Mouse (Mus musculus): ENCODE measurements around the gene Tcp11. TPM values are rescaled to one million over a fixed set of nuclear protein-coding genes. Genes with fewer than 3 reads are reported as not detected.
A peak's percentile ranks its signal among the peaks of the same experiment; 100 is the strongest.

Gene Tcp11
- polyA plus RNA-seq, 1 experiment from 2014 or later = 0.45 TPM

DNA sequence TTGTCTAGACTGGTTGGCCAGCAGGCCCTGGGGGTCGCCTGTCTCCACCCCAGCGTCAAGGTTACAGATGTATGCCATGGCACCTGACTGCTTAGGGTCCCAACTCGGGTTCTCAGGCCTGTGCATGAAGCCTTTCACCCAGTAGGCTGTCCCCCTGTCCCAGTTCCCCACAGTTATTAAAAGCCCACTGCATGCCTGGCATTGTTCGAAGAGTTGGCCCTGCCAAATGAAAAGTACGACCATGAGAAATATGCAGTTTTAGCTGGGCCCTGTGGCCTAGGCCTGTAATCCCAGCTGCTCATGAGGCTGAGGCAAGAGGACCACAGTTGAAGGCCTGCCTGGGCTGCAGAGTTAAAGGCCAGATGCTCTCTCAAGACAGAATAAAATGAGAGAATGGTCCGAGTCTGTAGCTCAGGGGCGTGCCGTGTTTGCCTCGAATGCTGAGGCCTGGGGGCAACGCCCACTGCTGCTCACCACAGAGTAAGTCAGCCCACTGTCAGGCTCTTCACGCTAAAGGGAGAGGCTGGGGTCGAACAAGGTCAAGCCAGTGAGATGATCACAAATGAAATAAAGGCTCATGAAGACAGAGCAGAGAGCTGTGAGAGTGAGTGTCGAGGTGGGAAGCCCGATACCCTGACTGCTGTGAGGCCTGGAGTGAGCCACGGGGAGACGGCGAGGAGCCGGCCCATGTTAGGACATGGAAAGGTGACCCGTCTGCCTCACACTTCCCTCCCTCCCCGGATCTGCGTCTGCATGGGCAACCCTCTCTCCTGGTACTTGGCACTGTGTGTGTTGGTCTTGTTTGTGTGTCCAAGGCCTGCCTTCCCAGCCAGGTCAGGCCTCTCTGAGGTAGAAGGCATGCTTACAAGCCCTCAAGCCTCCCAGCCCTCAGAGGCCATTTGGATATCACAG is 60.4 kb downstream of the Tcp11 start:
- Histone ChIP-seq H3K27me3 (ENCODE audit: control insufficient read depth, insufficient read depth, low read length) (no peaks in the 10 kb centered on the region), H3K36me3 (ENCODE audit: control insufficient read depth, insufficient read depth, low read length) (no peaks in the 10 kb centered on the region), H3K4me3 (ENCODE audit: control insufficient read depth in 1 of 2, insufficient read depth in 1 of 2, low read depth in 1 of 2, low read length in 2 of 2) (no peak overlapping the region), H3K27ac (replicated peaks in 1 of 2; ENCODE audit: control insufficient read depth in 1 of 2, insufficient read depth in 1 of 2, low read depth in 2 of 2, low read length in 2 of 2) (peak overlapping the region; percentile 9 to 41; a peak in 2 of 4 replicates), H3K4me2 (ENCODE audit: low read length) (no peak overlapping the region), H3K4me1 (ENCODE audit: control insufficient read depth in 2 of 2, insufficient read depth in 2 of 2, low read length in 2 of 2) (peaks cover 40 to 61% of the 10 kb centered on the region in 2 experiments), H3K9me3 (ENCODE audit: control insufficient read depth, low read length) (no peaks in the 10 kb centered on the region), H3K9ac (ENCODE audit: low read length) (peak overlapping the region; percentile 54)
- 59% methylated on average over 21 of the region's 21 CpGs for WGBS
- ATAC-seq (ENCODE audit: insufficient number of reproducible peaks, insufficient read depth, low FRiP score, low read depth) = no peak

DNA sequence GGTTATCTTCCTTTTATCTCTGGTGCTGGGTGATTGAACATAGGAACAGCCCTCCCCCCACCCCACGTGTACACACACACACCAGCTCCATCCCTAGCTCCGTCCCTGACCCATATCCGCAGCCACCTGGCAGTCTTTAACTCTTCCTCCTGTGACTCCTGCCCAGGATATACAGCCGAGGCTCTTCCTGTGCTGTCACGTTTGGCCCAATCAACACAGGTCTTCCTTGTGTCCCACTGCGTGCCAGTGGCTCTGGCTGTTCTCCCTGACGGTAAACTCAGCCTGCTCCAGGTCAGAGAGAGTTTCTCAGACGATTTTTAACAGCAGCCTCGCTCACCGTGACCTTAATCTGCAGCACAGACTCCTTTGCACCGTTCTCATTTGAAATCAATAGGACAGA is 61.7 kb downstream of the Tcp11 start:
- Histone ChIP-seq H3K4me1 (ENCODE audit: control insufficient read depth in 2 of 2, insufficient read depth in 2 of 2, low read length in 2 of 2) (peaks cover 42 to 62% of the 10 kb centered on the region in 2 experiments), H3K27me3 (ENCODE audit: control insufficient read depth, insufficient read depth, low read length) (no peaks in the 10 kb centered on the region), H3K36me3 (ENCODE audit: control insufficient read depth, insufficient read depth, low read length) (no peaks in the 10 kb centered on the region), H3K27ac (replicated peaks in 1 of 2; ENCODE audit: control insufficient read depth in 1 of 2, insufficient read depth in 1 of 2, low read depth in 2 of 2, low read length in 2 of 2) (no peak overlapping the region), H3K4me2 (ENCODE audit: low read length) (no peak overlapping the region), H3K4me3 (ENCODE audit: control insufficient read depth in 1 of 2, insufficient read depth in 1 of 2, low read depth in 1 of 2, low read length in 2 of 2) (no peak overlapping the region), H3K9ac (ENCODE audit: low read length) (no peak overlapping the region), H3K9me3 (ENCODE audit: control insufficient read depth, low read length) (no peaks in the 10 kb centered on the region)
- 60% methylated on average over 11 of the region's 11 CpGs for WGBS
- no peak for ATAC-seq (ENCODE audit: insufficient number of reproducible peaks, insufficient read depth, low FRiP score, low read depth)

DNA sequence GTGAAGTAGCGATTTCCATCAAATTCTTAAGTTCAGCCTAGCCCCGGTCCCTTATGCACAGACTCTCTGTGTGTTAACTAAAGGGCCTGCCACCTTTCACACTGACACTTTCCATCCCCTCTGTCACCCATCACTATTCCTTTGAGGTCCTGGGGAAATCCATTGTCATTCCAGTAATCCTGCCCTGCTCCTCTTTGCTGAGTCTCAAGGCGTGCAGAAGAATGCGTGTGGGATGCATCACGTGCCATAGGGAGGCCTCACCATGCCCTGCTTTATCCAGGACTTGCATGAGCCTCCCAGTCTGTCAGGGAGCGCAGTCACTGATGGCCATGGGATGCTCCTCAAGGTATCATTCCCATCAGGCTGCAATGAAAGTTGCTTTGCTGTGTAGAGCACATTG is 62.1 kb downstream of the Tcp11 start:
- Histone ChIP-seq H3K9me3 (ENCODE audit: control insufficient read depth, low read length) (no peaks in the 10 kb centered on the region), H3K27ac (replicated peaks in 1 of 2; ENCODE audit: control insufficient read depth in 1 of 2, insufficient read depth in 1 of 2, low read depth in 2 of 2, low read length in 2 of 2) (no peak overlapping the region), H3K4me3 (ENCODE audit: control insufficient read depth in 1 of 2, insufficient read depth in 1 of 2, low read depth in 1 of 2, low read length in 2 of 2) (no peak overlapping the region), H3K9ac (ENCODE audit: low read length) (no peak overlapping the region), H3K27me3 (ENCODE audit: control insufficient read depth, insufficient read depth, low read length) (no peaks in the 10 kb centered on the region), H3K4me1 (ENCODE audit: control insufficient read depth in 2 of 2, insufficient read depth in 2 of 2, low read length in 2 of 2) (peaks cover 47 to 66% of the 10 kb centered on the region in 2 experiments), H3K4me2 (ENCODE audit: low read length) (no peak overlapping the region), H3K36me3 (ENCODE audit: control insufficient read depth, insufficient read depth, low read length) (no peaks in the 10 kb centered on the region)
- no peak for ATAC-seq (ENCODE audit: insufficient number of reproducible peaks, insufficient read depth, low FRiP score, low read depth)
- 66% methylated on average over 6 of the region's 6 CpGs for WGBS

Other genes starting within 250 kb of the Tcp11 start
- gene Snrpc, start 242.5 kb downstream of the Tcp11 start, polyA plus RNA-seq (2014; fragmentation: Nextera tagmentation; extraction: Ambion mirVana) = 213 and 228 TPM in 2 replicates
- 3.2 and 3.3 TPM in 2 replicates for gene Uhrf1bp1, start 224.2 kb downstream of the Tcp11 start, polyA plus RNA-seq (2014; fragmentation: Nextera tagmentation; extraction: Ambion mirVana)
- 8.2 and 11.8 TPM in 2 replicates for gene Anks1, start 171.3 kb downstream of the Tcp11 start, polyA plus RNA-seq (2014; fragmentation: Nextera tagmentation; extraction: Ambion mirVana)
- gene Taf11, start 170.8 kb downstream of the Tcp11 start, polyA plus RNA-seq (2014; fragmentation: Nextera tagmentation; extraction: Ambion mirVana) = 45.2 and 47.1 TPM in 2 replicates
- 0.53 and 1.4 TPM in 2 replicates for gene Scube3, start 61.5 kb upstream of the Tcp11 start, polyA plus RNA-seq (2014; fragmentation: Nextera tagmentation; extraction: Ambion mirVana)
- 19.2 and 23.0 TPM in 2 replicates for gene Zfp523, start 96.5 kb upstream of the Tcp11 start, polyA plus RNA-seq (2014; fragmentation: Nextera tagmentation; extraction: Ambion mirVana)
- 1.5 and 1.9 TPM in 2 replicates for gene Def6, start 127.1 kb upstream of the Tcp11 start, polyA plus RNA-seq (2014; fragmentation: Nextera tagmentation; extraction: Ambion mirVana)
- gene Ppard, start 152.1 kb upstream of the Tcp11 start, polyA plus RNA-seq (2014; fragmentation: Nextera tagmentation; extraction: Ambion mirVana) = 2.2 TPM in 2 replicates
- 17.8 and 19.5 TPM in 2 replicates for gene Fance, start 232.9 kb upstream of the Tcp11 start, polyA plus RNA-seq (2014; fragmentation: Nextera tagmentation; extraction: Ambion mirVana)
- gene Rpl10a, start 247.8 kb upstream of the Tcp11 start, polyA plus RNA-seq (2014; fragmentation: Nextera tagmentation; extraction: Ambion mirVana) = 440 and 513 TPM in 2 replicates

All from heart, embryonic 14.5 days (tissue).